Mouse (Mus musculus): Measurements from ENCODE around the gene Epc2.

DNA sequence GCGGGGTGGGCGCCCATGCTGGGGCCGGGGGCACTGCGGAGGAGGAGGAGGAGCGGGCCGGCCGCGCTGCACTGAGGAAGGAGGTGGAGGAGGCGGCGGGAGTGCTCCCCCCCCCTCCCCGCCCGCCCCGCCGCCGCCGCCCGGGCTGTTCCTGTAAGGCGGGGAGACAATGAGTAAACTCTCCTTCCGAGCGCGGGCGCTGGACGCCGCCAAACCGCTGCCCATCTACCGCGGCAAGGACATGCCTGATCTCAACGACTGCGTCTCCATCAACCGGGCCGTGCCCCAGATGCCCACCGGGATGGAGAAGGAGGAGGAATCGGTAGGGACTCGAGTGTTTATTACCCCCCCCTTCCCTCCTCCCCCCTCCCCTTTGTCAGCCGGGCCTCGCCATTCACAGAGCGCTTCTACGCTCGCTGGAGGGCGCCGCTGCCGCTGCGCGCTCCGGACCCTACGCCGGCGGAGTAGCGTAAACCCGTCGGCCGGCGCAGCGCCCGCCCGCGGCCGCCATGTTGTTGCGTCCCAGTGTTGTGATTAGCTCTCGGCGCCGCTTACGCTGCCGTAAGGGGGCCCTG lies 438 bp downstream of the Epc2 start:
- TF ChIP-seq CTCF (conservative IDR thresholded peaks at IDR 0.05; ENCODE audit: low read length) (no peak), NANOG (IDR thresholded peaks at IDR 0.05; ENCODE audit: borderline replicate concordance, low read length) (no peak), POU5F1 (IDR thresholded peaks at IDR 0.05; ENCODE audit: borderline replicate concordance, low read length) (no peak)

Data from E14TG2a.4 (cell line).